Mouse (Mus musculus): ENCODE results near the gene Rcan1.

DNA sequence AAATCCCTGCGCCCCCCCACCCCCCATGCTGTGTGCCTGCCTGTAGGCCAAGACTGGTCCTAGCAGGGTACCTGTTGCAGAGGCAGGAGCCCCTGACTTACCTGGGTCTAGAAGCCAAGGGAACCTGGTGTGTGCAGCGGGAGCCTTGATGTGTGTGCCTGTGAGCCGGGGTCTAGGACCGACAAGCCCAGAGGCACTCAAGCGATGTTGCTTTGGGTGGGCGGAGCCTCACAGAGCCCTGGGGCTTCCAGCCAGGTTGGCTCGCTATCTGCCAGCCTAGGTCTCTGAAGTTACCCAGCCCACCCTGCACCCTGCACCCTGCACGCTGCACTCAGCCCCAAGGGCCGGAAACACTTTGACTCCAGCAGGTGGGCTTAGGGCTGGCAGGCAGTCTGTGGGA, 111.9 kb downstream of the Rcan1 start:
- no peak for TF ChIP-seq CTCF (IDR thresholded peaks at IDR 0.05; ENCODE audit: control insufficient read depth, insufficient read depth, insufficient replicate concordance, low read depth, low read length)
- TF ChIP-seq POLR2A (IDR thresholded peaks at IDR 0.05; ENCODE audit: control insufficient read depth, low read depth, low read length) = no peak
